Mouse (Mus musculus): ENCODE measurements at regions not wholly inside any gene's neighbourhood (a gene's known extent, or its start where the extent isn't known, plus 50 kb on each side); places are given as distances from the start of the nearest gene placed in this dataset.

DNA sequence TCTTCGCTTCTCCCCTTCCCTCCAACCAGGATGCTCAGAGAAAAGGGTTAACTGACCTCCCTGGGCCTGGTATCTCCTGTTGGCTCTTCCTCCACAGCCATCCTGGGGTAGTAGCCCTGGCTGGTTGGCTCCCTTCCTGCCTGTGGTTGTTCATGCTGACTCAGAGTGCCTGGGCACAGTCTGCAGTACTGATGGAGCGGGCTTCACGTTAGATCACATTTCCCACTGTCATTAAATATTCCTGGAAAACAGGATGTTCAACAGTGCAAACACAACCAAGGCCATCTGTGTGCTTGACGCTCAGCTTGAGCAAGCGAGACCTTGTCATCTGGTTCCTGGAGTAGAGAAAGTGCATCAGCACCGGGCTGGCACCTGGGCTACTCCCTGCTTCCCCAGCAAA lies 53.6 kb upstream of the Spdye4c start:
- Histone ChIP-seq H3K36me3 (ENCODE audit: control insufficient read depth, insufficient read depth, low read length) (no peaks in the 10 kb centered on the region), H3K4me1 (ENCODE audit: control insufficient read depth, insufficient read depth, low read length) (no peaks in the 10 kb centered on the region), H3K9me3 (ENCODE audit: control insufficient read depth, low read length) (no peaks in the 10 kb centered on the region), H3K9ac (replicated peaks; ENCODE audit: low read depth, low read length) (no peak overlapping the region), H3K27me3 (ENCODE audit: control insufficient read depth, insufficient read depth, low read length) (no peaks in the 10 kb centered on the region), H3K4me3 (ENCODE audit: low read depth, low read length) (no peak overlapping the region), H3K27ac (ENCODE audit: low read depth, low read length) (no peak overlapping the region), H3K4me2 (ENCODE audit: low read depth, low read length) (no peak overlapping the region)
- ATAC-seq (ENCODE audit: low read depth): no peak
- WGBS: 84% methylated on average over 6 of the region's 6 CpGs

DNA sequence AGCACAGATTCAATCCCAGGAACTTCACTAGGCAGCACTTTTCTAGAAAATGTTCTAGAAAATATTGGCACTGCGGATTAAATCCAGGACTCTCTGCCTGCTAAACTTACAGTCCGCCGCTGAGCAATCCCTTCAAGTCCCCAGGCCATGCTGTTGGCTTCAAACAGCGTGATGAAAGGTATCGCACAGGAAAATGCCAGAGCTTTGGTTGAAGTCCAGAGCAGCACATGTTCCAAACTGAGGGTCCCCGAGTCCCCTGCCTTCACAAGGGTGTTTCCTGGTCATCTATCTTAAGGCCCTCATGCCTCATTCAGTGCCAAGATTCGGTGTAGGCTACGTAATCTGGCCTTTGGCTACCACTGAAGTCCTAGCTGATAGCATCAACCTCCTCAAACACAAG lies 52.3 kb upstream of the Spdye4c start:
- Histone ChIP-seq H3K36me3 (ENCODE audit: control insufficient read depth, insufficient read depth, low read length) (no peaks in the 10 kb centered on the region), H3K9me3 (ENCODE audit: control insufficient read depth, low read length) (no peaks in the 10 kb centered on the region), H3K4me2 (ENCODE audit: low read depth, low read length) (no peak overlapping the region), H3K27ac (ENCODE audit: low read depth, low read length) (no peak overlapping the region), H3K27me3 (ENCODE audit: control insufficient read depth, insufficient read depth, low read length) (no peaks in the 10 kb centered on the region), H3K4me1 (ENCODE audit: control insufficient read depth, insufficient read depth, low read length) (no peaks in the 10 kb centered on the region), H3K4me3 (ENCODE audit: low read depth, low read length) (no peak overlapping the region), H3K9ac (replicated peaks; ENCODE audit: low read depth, low read length) (no peak overlapping the region)
- WGBS: 90% methylated on average over 8 of the region's 8 CpGs
- no peak for ATAC-seq (ENCODE audit: low read depth)
